Comparison of ENCODE assay signal across 8 mouse cellular contexts in the genomic region with DNA sequence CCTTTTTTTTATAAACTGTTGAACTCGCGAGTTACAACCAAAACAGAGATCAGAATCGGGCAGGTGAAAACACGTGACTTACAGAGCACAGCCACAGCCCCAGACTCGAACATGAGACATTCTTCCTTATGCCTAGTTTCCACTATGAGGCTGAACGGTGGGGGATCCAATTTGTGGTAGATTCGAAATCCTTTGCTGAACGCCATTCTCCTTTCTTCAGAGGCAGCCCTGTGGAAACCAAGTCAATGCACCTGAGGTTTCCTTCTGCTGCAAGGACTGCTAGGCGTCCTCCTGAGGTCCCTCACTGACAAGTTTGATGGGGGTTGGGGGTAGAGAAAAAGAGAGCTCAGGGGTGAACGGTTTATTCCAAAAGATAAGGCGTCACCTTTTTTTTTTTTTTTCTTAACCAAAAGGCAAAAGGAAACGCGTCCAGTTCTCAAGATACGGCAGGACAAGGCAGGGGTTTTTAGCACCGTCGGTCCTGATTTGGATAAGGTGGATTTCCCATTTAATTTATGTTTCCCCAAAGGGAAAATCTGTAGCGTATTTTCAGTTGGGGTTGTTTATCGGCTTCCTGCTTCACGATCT. TPM values are rescaled to one million over a fixed set of nuclear protein-coding genes. Genes with fewer than 3 reads are reported as not detected.
DNase-seq lines count a peak whose midpoint lies in the region; ATAC-seq lines count a peak whose summit lies in the region.

No protein-coding gene starts in this region.

- peaks cover 17% of the 10 kb centered on the region for H3K4me1 ChIP-seq in heart, embryonic 12.5 days (replicated peaks)
- H3K4me1 ChIP-seq in heart, embryonic 15.5 days (replicated peaks), result peaks cover 16% of the 10 kb centered on the region
- H3K4me1 ChIP-seq in liver, embryonic 15.5 days (replicated peaks), result peaks cover 51% of the 10 kb centered on the region
- H3K4me1 ChIP-seq in stomach, embryonic 14.5 days (ENCODE audit: control insufficient read depth, insufficient read depth, low read length), result no peaks in the 10 kb centered on the region

- WGBS in heart, embryonic 12.5 days, result 2% methylated on average over 19 of the region's 19 CpGs
- 1% methylated on average over 19 of the region's 19 CpGs for WGBS in heart, embryonic 15.5 days
- WGBS in liver, embryonic 15.5 days (ENCODE audit: insufficient replicate concordance), result under 1% methylated on average over 19 of the region's 19 CpGs
- 2% methylated on average over 19 of the region's 19 CpGs for WGBS in stomach, embryonic 14.5 days

- peak overlapping the region; percentile 92 for H3K4me2 ChIP-seq in heart, embryonic 12.5 days
- peak overlapping the region; percentile 77 for H3K4me2 ChIP-seq in heart, embryonic 15.5 days
- H3K4me2 ChIP-seq in liver, embryonic 15.5 days, result peak overlapping the region; percentile 88
- peak overlapping the region; percentile 85 for H3K4me2 ChIP-seq in stomach, embryonic 14.5 days (replicated peaks; ENCODE audit: low read depth, low read length)

- no peak for DNase-seq in heart, adult 8-10 months (ENCODE audit: low spot score)
- peak; percentile 44 to 63 for DNase-seq in cerebellum, postnatal 10 days
- DNase-seq in ovary, postnatal 36 days (ENCODE audit: low spot score), result no peak

- ATAC-seq in heart, embryonic 12.5 days (ENCODE audit: insufficient number of reproducible peaks, low FRiP score), result no peak
- ATAC-seq in CD4-positive, CD25-positive, alpha-beta regulatory T cell, adult 4 months, result peak; percentile 12
- ATAC-seq in heart, embryonic 15.5 days (replicated peaks; ENCODE audit: insufficient number of reproducible peaks, insufficient read depth, low FRiP score, low read depth), result no peak
- ATAC-seq in liver, embryonic 15.5 days (ENCODE audit: insufficient read depth), result no peak
- ATAC-seq in stomach, embryonic 14.5 days (ENCODE audit: insufficient number of reproducible peaks, insufficient read depth, low FRiP score, low read depth), result no peak

- H3K9me3 ChIP-seq in heart, embryonic 12.5 days (replicated peaks), result no peaks in the 10 kb centered on the region
- no peaks in the 10 kb centered on the region for H3K9me3 ChIP-seq in heart, embryonic 15.5 days (replicated peaks)
- no peaks in the 10 kb centered on the region for H3K9me3 ChIP-seq in liver, embryonic 15.5 days (replicated peaks)
- H3K9me3 ChIP-seq in stomach, embryonic 14.5 days (ENCODE audit: control insufficient read depth, low read depth, low read length), result no peaks in the 10 kb centered on the region

- no peaks in the 10 kb centered on the region for H3K27me3 ChIP-seq in heart, embryonic 12.5 days (replicated peaks)
- H3K27me3 ChIP-seq in heart, embryonic 15.5 days, result no peaks in the 10 kb centered on the region
- H3K27me3 ChIP-seq in liver, embryonic 15.5 days, result no peaks in the 10 kb centered on the region
- H3K27me3 ChIP-seq in stomach, embryonic 14.5 days (ENCODE audit: control insufficient read depth, insufficient read depth, low read length), result no peaks in the 10 kb centered on the region

- peaks cover 7% of the 10 kb centered on the region for H3K36me3 ChIP-seq in heart, embryonic 12.5 days
- peaks cover 7% of the 10 kb centered on the region for H3K36me3 ChIP-seq in heart, embryonic 15.5 days
- peaks cover 21% of the 10 kb centered on the region for H3K36me3 ChIP-seq in liver, embryonic 15.5 days (replicated peaks)
- H3K36me3 ChIP-seq in stomach, embryonic 14.5 days (ENCODE audit: control insufficient read depth, insufficient read depth, low read length), result peaks cover 9% of the 10 kb centered on the region

- H3K4me3 ChIP-seq in heart, embryonic 12.5 days, result peak overlapping the region; percentile 97
- peak overlapping the region; percentile 100 for H3K4me3 ChIP-seq in heart, embryonic 15.5 days
- peak overlapping the region; percentile 100 for H3K4me3 ChIP-seq in liver, embryonic 15.5 days (replicated peaks)
- peak overlapping the region; percentile 58 for H3K4me3 ChIP-seq in stomach, embryonic 14.5 days (ENCODE audit: low read depth, low read length)

- peak overlapping the region; percentile 91; the same call in 1 of the 2 replicates for H3K27ac ChIP-seq in heart, embryonic 12.5 days (ENCODE audit: poor library complexity, severe bottlenecking)
- H3K27ac ChIP-seq in heart, embryonic 15.5 days, result peak overlapping the region; percentile 93
- peak overlapping the region; percentile 95 for H3K27ac ChIP-seq in liver, embryonic 15.5 days (replicated peaks)
- no peak overlapping the region; the same call in 1 of the 2 replicates for H3K27ac ChIP-seq in stomach, embryonic 14.5 days (ENCODE audit: low read length)

- H3K9ac ChIP-seq in heart, embryonic 12.5 days, result peak overlapping the region; percentile 93
- peak overlapping the region; percentile 97 for H3K9ac ChIP-seq in heart, embryonic 15.5 days
- H3K9ac ChIP-seq in liver, embryonic 15.5 days, result peak overlapping the region; percentile 98
- H3K9ac ChIP-seq in stomach, embryonic 14.5 days (replicated peaks; ENCODE audit: low read depth, low read length), result peak overlapping the region; percentile 69; the same call in 1 of the 2 replicates

RNA-seq across cellular contexts. Expression of gene Synj1, which starts 1.1 kb away (rescaled TPM):
- polyA plus RNA-seq in heart, embryonic 12.5 days (2016; fragmentation: Nextera tagmentation; extraction: Ambion mirVana), result 14.9 and 18.3 TPM in 2 replicates
- 10 to 100 TPM; 28.0 to 36.2 (median 29.7) TPM for total RNA-seq in heart, adult 8-10 months (2022)
- polyA plus RNA-seq in CD4-positive, CD25-positive, alpha-beta regulatory T cell, adult 4 months (2017; shearing (Covaris generic)), result 10 to 100 TPM; 30.6 to 40.9 TPM
- 10.3 and 11.4 TPM in 2 replicates for polyA plus RNA-seq in heart, embryonic 15.5 days (2015; fragmentation: Nextera tagmentation; extraction: Ambion mirVana)
- polyA plus RNA-seq in liver, embryonic 15.5 days (2015; fragmentation: Nextera tagmentation; extraction: Ambion mirVana), result 19.5 and 20.6 TPM in 2 replicates
- 17.5 and 17.8 TPM in 2 replicates for polyA plus RNA-seq in stomach, embryonic 14.5 days (2014; fragmentation: Nextera tagmentation; extraction: Ambion mirVana)

RNA-seq across cellular contexts. Expression of gene Paxbp1, which starts 34.3 kb away (rescaled TPM):
- 52.5 and 55.6 TPM in 2 replicates for polyA plus RNA-seq in heart, embryonic 12.5 days (2016; fragmentation: Nextera tagmentation; extraction: Ambion mirVana)
- 10 to 100 TPM in 3 of 4 experiments, 1 to 10 TPM in 1; 8.1 to 18.6 (median 12.5) TPM for total RNA-seq in heart, adult 8-10 months (2022)
- 100 to 1,000 TPM; 121 to 128 TPM for polyA plus RNA-seq in CD4-positive, CD25-positive, alpha-beta regulatory T cell, adult 4 months (2017; shearing (Covaris generic))
- polyA plus RNA-seq in heart, embryonic 15.5 days (2015; fragmentation: Nextera tagmentation; extraction: Ambion mirVana), result 36.8 and 36.9 TPM in 2 replicates
- 16.3 and 17.0 TPM in 2 replicates for polyA plus RNA-seq in liver, embryonic 15.5 days (2015; fragmentation: Nextera tagmentation; extraction: Ambion mirVana)
- 80.5 and 81.9 TPM in 2 replicates for polyA plus RNA-seq in stomach, embryonic 14.5 days (2014; fragmentation: Nextera tagmentation; extraction: Ambion mirVana)

Comparison
In these comparisons a context has a peak if more than half of its experiments do, and no peak if none do; other contexts are left out.
1. DNase-seq: peak in cerebellum, postnatal 10 days (2 of 2); none in heart, adult 8-10 months (single experiment) and ovary, postnatal 36 days (single experiment).
2. Peak in every context shown above with its lines, with median percentiles within 50 percentile points of each other: H3K4me2 ChIP-seq, H3K4me3 ChIP-seq and H3K9ac ChIP-seq.